Mouse (Mus musculus) hindbrain, embryonic 11.5 days (tissue): ENCODE results near the gene Nt5dc3. TPM values are rescaled to one million over a fixed set of nuclear protein-coding genes. Genes with fewer than 3 reads are reported as not detected.

ENCODE experiments used
- ATAC-seq: fragments of 200-750 bp; cut with Nextera tagmentation; 2 replicates; pipeline ENCODE4 v1.8.0; 2017; ENCODE audit warnings: mild to moderate bottlenecking, moderate TSS enrichment, moderate library complexity; ENCODE audit not compliant: low FRiP score
- DNase-seq: peaks from one replicate; pipeline ENCODE4 v3.0.0-alpha.2; 2015; ENCODE audit warnings: low spot score
- H3K27ac ChIP-seq: fragments of 300-500 bp; sonication (generic); 2 replicates; pipeline ENCODE4 v1.5.1; 2014; ENCODE audit warnings: mild to moderate bottlenecking, low read depth, low read length
- H3K27me3 ChIP-seq: fragments of 300-500 bp; sonication (generic); 2 replicates; pipeline ENCODE4 v1.6.1; 2014; ENCODE audit warnings: mild to moderate bottlenecking, low read length, moderate library complexity, mixed read lengths; ENCODE audit not compliant: control insufficient read depth, insufficient read depth
- H3K36me3 ChIP-seq: fragments of 300-500 bp; sonication (generic); 2 replicates; pipeline ENCODE4 v1.6.1; 2014; ENCODE audit warnings: mild to moderate bottlenecking, low read length, moderate library complexity, mixed read lengths; ENCODE audit not compliant: control insufficient read depth, insufficient read depth
- H3K4me1 ChIP-seq: fragments of 300-500 bp; sonication (generic); replicated peaks from 2 replicates; pipeline ENCODE4 v1.6.1; 2014; ENCODE audit warnings: low read length, mixed read lengths; ENCODE audit not compliant: control insufficient read depth, insufficient read depth
- H3K4me2 ChIP-seq: fragments of 300-500 bp; sonication (generic); replicated peaks from 2 replicates; pipeline ENCODE4 v1.6.1; 2014; ENCODE audit warnings: mild to moderate bottlenecking, low read depth, low read length
- H3K4me3 ChIP-seq: fragments of 300-500 bp; sonication (generic); 2 replicates; pipeline ENCODE4 v1.5.1; 2014; ENCODE audit warnings: low read depth, low read length
- H3K9ac ChIP-seq: fragments of 300-500 bp; sonication (generic); 2 replicates; pipeline ENCODE4 v1.6.1; 2014; ENCODE audit warnings: low read depth, low read length
- H3K9me3 ChIP-seq: fragments of 300-500 bp; sonication (generic); 2 replicates; pipeline ENCODE4 v1.6.1; 2016; ENCODE audit warnings: low read length; ENCODE audit not compliant: control insufficient read depth
- WGBS: fragments of 180-500 bp; shearing (Covaris S2); extraction: QIAGEN DNeasy Blood & Tissue Kit; methylation state at CpG from one replicate; pipeline ENCODE4 v1.1.7; 2014; 5-methylcytosine and 5-hydroxymethylcytosine counted together
- polyA plus RNA-seq: library from polyadenylated mRNA; unstranded; fragments of >200 nt; fragmentation: Nextera tagmentation; extraction: Ambion mirVana; gene quantifications from 2 replicates; pipeline ENCODE4 v1.2.1, GENCODE M21; 2014

Nt5dc3 gene
- polyA plus RNA-seq, 1 experiment from 2014 or later = 1.7 TPM

GRCm38 (mm10) chr10:86862496-86862895, 83.7 kb downstream of the Nt5dc3 start:
- H3K4me2 ChIP-seq = no peak overlapping the region
- ATAC-seq (no peak), DNase-seq (no peak)
- no peak overlapping the region for H3K27ac ChIP-seq
- no peak overlapping the region for H3K4me3 ChIP-seq
- H3K27me3 ChIP-seq = no peaks in the 10 kb centered on the region
- no peaks in the 10 kb centered on the region for H3K36me3 ChIP-seq
- H3K9ac ChIP-seq = no peak overlapping the region
- H3K9me3 ChIP-seq = no peaks in the 10 kb centered on the region
- H3K4me1 ChIP-seq = no peaks in the 10 kb centered on the region
- 91% methylated on average over 6 of the region's 6 CpGs for WGBS

GRCm38 (mm10) chr10:86863429-86863828, 84.6 kb downstream of the Nt5dc3 start:
- Histone ChIP-seq H3K9me3 (no peaks in the 10 kb centered on the region), H3K4me1 (no peaks in the 10 kb centered on the region), H3K9ac (no peak overlapping the region), H3K4me3 (no peak overlapping the region), H3K27me3 (no peaks in the 10 kb centered on the region), H3K4me2 (no peak overlapping the region), H3K36me3 (no peaks in the 10 kb centered on the region), H3K27ac (no peak overlapping the region)
- WGBS = 85% methylated on average over 6 of the region's 6 CpGs
- no peak for ATAC-seq
- DNase-seq = no peak

- ATAC-seq (no peak), DNase-seq (no peak)
- Histone ChIP-seq H3K27me3 (no peaks in the 10 kb centered on the region), H3K9ac (no peak overlapping the region), H3K4me1 (no peaks in the 10 kb centered on the region), H3K36me3 (no peaks in the 10 kb centered on the region), H3K9me3 (no peaks in the 10 kb centered on the region), H3K4me2 (no peak overlapping the region), H3K4me3 (no peak overlapping the region), H3K27ac (no peak overlapping the region)
- WGBS = 90% methylated on average over 7 of the region's 7 CpGs
Observed at GRCm38 (mm10) chr10:86872121-86872520, 93.3 kb downstream of the Nt5dc3 start.

GRCm38 (mm10) chr10:86872591-86872990, 93.8 kb downstream of the Nt5dc3 start:
- ATAC-seq = no peak
- no peak overlapping the region for H3K4me2 ChIP-seq
- H3K4me3 ChIP-seq = no peak overlapping the region
- H3K4me1 ChIP-seq = no peaks in the 10 kb centered on the region
- no peak overlapping the region for H3K27ac ChIP-seq
- no peaks in the 10 kb centered on the region for H3K36me3 ChIP-seq
- H3K9me3 ChIP-seq = no peaks in the 10 kb centered on the region
- H3K27me3 ChIP-seq = no peaks in the 10 kb centered on the region
- H3K9ac ChIP-seq = no peak overlapping the region
- DNase-seq = no peak
- WGBS = 78% methylated on average over 5 of the region's 5 CpGs

- DNase-seq (no peak), ATAC-seq (no peak)
- no peak overlapping the region for H3K4me3 ChIP-seq
- H3K9me3 ChIP-seq = no peaks in the 10 kb centered on the region
- H3K4me2 ChIP-seq = no peak overlapping the region
- H3K27ac ChIP-seq = no peak overlapping the region
- no peaks in the 10 kb centered on the region for H3K4me1 ChIP-seq
- H3K36me3 ChIP-seq = no peaks in the 10 kb centered on the region
- H3K27me3 ChIP-seq = no peaks in the 10 kb centered on the region
- no peak overlapping the region for H3K9ac ChIP-seq
- WGBS = 87% methylated on average over 7 of the region's 7 CpGs
Observed at GRCm38 (mm10) chr10:86878721-86879120, 99.9 kb downstream of the Nt5dc3 start.

GRCm38 (mm10) chr10:86880071-86880806, 101.4 kb downstream of the Nt5dc3 start:
- no peak for DNase-seq
- WGBS = 62% methylated on average over 5 of the region's 5 CpGs

GRCm38 (mm10) chr10:86881448-86881847, 102.6 kb downstream of the Nt5dc3 start:
- no peaks in the 10 kb centered on the region for H3K4me1 ChIP-seq
- H3K9ac ChIP-seq = no peak overlapping the region
- ATAC-seq (no peak), DNase-seq (no peak)
- no peak overlapping the region for H3K4me3 ChIP-seq
- H3K27me3 ChIP-seq = no peaks in the 10 kb centered on the region
- H3K9me3 ChIP-seq = no peaks in the 10 kb centered on the region
- H3K4me2 ChIP-seq = no peak overlapping the region
- no peak overlapping the region for H3K27ac ChIP-seq
- no peaks in the 10 kb centered on the region for H3K36me3 ChIP-seq

More at GRCm38 (mm10) chr10:86880071-86880806, 101.4 kb downstream of the Nt5dc3 start:
- H3K27me3 ChIP-seq = no peaks in the 10 kb centered on the region
- H3K4me3 ChIP-seq = no peak overlapping the region
- no peaks in the 10 kb centered on the region for H3K4me1 ChIP-seq
- ATAC-seq = no peak
- no peak overlapping the region for H3K9ac ChIP-seq
- H3K36me3 ChIP-seq = no peaks in the 10 kb centered on the region
- no peak overlapping the region for H3K27ac ChIP-seq
- H3K4me2 ChIP-seq = no peak overlapping the region
- H3K9me3 ChIP-seq = no peaks in the 10 kb centered on the region

- Histone ChIP-seq H3K9ac (no peak overlapping the region), H3K4me1 (no peaks in the 10 kb centered on the region), H3K9me3 (no peaks in the 10 kb centered on the region), H3K27me3 (no peaks in the 10 kb centered on the region), H3K36me3 (no peaks in the 10 kb centered on the region), H3K4me2 (no peak overlapping the region), H3K27ac (no peak overlapping the region), H3K4me3 (no peak overlapping the region)
- DNase-seq (no peak), ATAC-seq (no peak)
- 94% methylated on average over 1 of the region's 1 CpGs for WGBS
Observed at GRCm38 (mm10) chr10:86886434-86886833, 107.6 kb downstream of the Nt5dc3 start.
